Mouse (Mus musculus): Measurements from ENCODE around the gene Frem2.

The Frem2 gene

GRCm38 (mm10) chr3:53656878-53657561, at the start of gene Frem2:
TSS of gene Frem2 (minus strand) at chr3:53657355.
- DNase-seq, result peak; percentile 60

- DNase-seq, result no peak
These were observed 48.9 kb upstream of the Frem2 start for GRCm38 (mm10) chr3:53705992-53706495.

- DNase-seq, result no peak
These were observed 46.0 kb upstream of the Frem2 start for GRCm38 (mm10) chr3:53703126-53703505.

- DNase-seq, result no peak
These were observed 45.4 kb upstream of the Frem2 start for GRCm38 (mm10) chr3:53702421-53703125.

- no peak for DNase-seq
These were observed 44.8 kb upstream of the Frem2 start for GRCm38 (mm10) chr3:53701940-53702339.

GRCm38 (mm10) chr3:53687776-53688175, 30.6 kb upstream of the Frem2 start:
- no peak for DNase-seq

GRCm38 (mm10) chr3:53682244-53682643, 25.1 kb upstream of the Frem2 start:
- DNase-seq, result no peak

- no peak for DNase-seq
These were observed 23.7 kb upstream of the Frem2 start for GRCm38 (mm10) chr3:53680816-53681215.

GRCm38 (mm10) chr3:53674225-53674624, 17.1 kb upstream of the Frem2 start:
- no peak for DNase-seq

GRCm38 (mm10) chr3:53669736-53670135, 12.6 kb upstream of the Frem2 start:
- no peak for DNase-seq

- peak; percentile 33 for DNase-seq
These were observed 784 bp upstream of the Frem2 start for GRCm38 (mm10) chr3:53657744-53658534.

- DNase-seq, result peak; percentile 3
These were observed 752 bp downstream of the Frem2 start for GRCm38 (mm10) chr3:53656328-53656877.

- DNase-seq, result no peak
These were observed 1.8 kb downstream of the Frem2 start for GRCm38 (mm10) chr3:53655343-53655742.

- no peak for DNase-seq
These were observed 7.0 kb downstream of the Frem2 start for GRCm38 (mm10) chr3:53650003-53650748.

GRCm38 (mm10) chr3:53649425-53649824, 7.7 kb downstream of the Frem2 start:
- DNase-seq, result no peak

- no peak for DNase-seq
These were observed 8.3 kb downstream of the Frem2 start for GRCm38 (mm10) chr3:53648902-53649301.

- no peak for DNase-seq
These were observed 21.2 kb downstream of the Frem2 start for GRCm38 (mm10) chr3:53635948-53636347.

GRCm38 (mm10) chr3:53631126-53631525, 26.0 kb downstream of the Frem2 start:
- DNase-seq, result no peak

GRCm38 (mm10) chr3:53630630-53631029, 26.5 kb downstream of the Frem2 start:
- DNase-seq, result no peak

- no peak for DNase-seq
These were observed 27.2 kb downstream of the Frem2 start for GRCm38 (mm10) chr3:53629966-53630365.

GRCm38 (mm10) chr3:53623222-53623621, 33.9 kb downstream of the Frem2 start:
- DNase-seq, result no peak

- no peak for DNase-seq
These were observed 36.2 kb downstream of the Frem2 start for GRCm38 (mm10) chr3:53620978-53621377.
